Mouse (Mus musculus) spleen, postnatal 36 days (tissue): Measurements from ENCODE around the gene Bin2.
A peak's percentile ranks its signal among the peaks of the same experiment; 100 is the strongest.

Experiments used
- DNase-seq, 2 experiments: peaks; one replicate each; pipeline ENCODE4 v3.0.0; 2022; ENCODE audit warnings: low spot score in 2 of 2, mixed read lengths in 1 of 2

Bin2 gene

GRCm38 (mm10) chr15:100683041-100683440 lies 13.7 kb upstream of the Bin2 start:
- peak; percentile 76 to 78 for DNase-seq

- DNase-seq: no peak
Measured at GRCm38 (mm10) chr15:100681770-100682169, 12.4 kb upstream of the Bin2 start.

- no peak for DNase-seq
Measured at GRCm38 (mm10) chr15:100680381-100680780, 11.0 kb upstream of the Bin2 start.

GRCm38 (mm10) chr15:100679005-100679404 lies 9.7 kb upstream of the Bin2 start:
- no peak for DNase-seq

- no peak for DNase-seq
Measured at GRCm38 (mm10) chr15:100678581-100678980, 9.2 kb upstream of the Bin2 start.

- no peak for DNase-seq
Measured at GRCm38 (mm10) chr15:100677675-100678074, 8.3 kb upstream of the Bin2 start.

- DNase-seq: no peak
Measured at GRCm38 (mm10) chr15:100676521-100676920, 7.2 kb upstream of the Bin2 start.

- no peak for DNase-seq
Measured at GRCm38 (mm10) chr15:100675486-100675885, 6.1 kb upstream of the Bin2 start.

- DNase-seq: no peak
Measured at GRCm38 (mm10) chr15:100674566-100674965, 5.2 kb upstream of the Bin2 start.

- peak; percentile 45 to 57 for DNase-seq
Measured at GRCm38 (mm10) chr15:100673585-100674391, 4.4 kb upstream of the Bin2 start.

GRCm38 (mm10) chr15:100670833-100671232 lies 1.5 kb upstream of the Bin2 start:
- DNase-seq: no peak

GRCm38 (mm10) chr15:100670004-100670403 lies 651 bp upstream of the Bin2 start:
- no peak for DNase-seq

- DNase-seq: peak; percentile 45 to 47
Measured at GRCm38 (mm10) chr15:100667871-100668545, 1.3 kb downstream of the Bin2 start.

GRCm38 (mm10) chr15:100667420-100667819 lies 1.9 kb downstream of the Bin2 start:
- DNase-seq: no peak

- no peak for DNase-seq
Measured at GRCm38 (mm10) chr15:100666851-100667250, 2.5 kb downstream of the Bin2 start.

GRCm38 (mm10) chr15:100666219-100666696 lies 3.1 kb downstream of the Bin2 start:
- peak; percentile 55 to 61 for DNase-seq

- DNase-seq: no peak
Measured at GRCm38 (mm10) chr15:100665411-100666218, 3.7 kb downstream of the Bin2 start.

- DNase-seq: peak; percentile 92 to 94
Measured at GRCm38 (mm10) chr15:100664813-100665274, 4.5 kb downstream of the Bin2 start.

GRCm38 (mm10) chr15:100660805-100661204 lies 8.5 kb downstream of the Bin2 start:
- no peak for DNase-seq

- no peak for DNase-seq
Measured at GRCm38 (mm10) chr15:100660306-100660705, 9.0 kb downstream of the Bin2 start.

- DNase-seq: no peak
Measured at GRCm38 (mm10) chr15:100655201-100655600, 14.2 kb downstream of the Bin2 start.

- DNase-seq: no peak
Measured at GRCm38 (mm10) chr15:100654271-100654670, 15.1 kb downstream of the Bin2 start.
